Mouse (Mus musculus) intestine, postnatal 0 days (tissue): ENCODE data around the gene 3830406C13Rik. TPM values are rescaled to one million over a fixed set of nuclear protein-coding genes. Genes with fewer than 3 reads are reported as not detected.
A peak's percentile ranks its signal among the peaks of the same experiment; 100 is the strongest.

Experiments used
- ATAC-seq: fragments of 200-750 bp; cut with Nextera tagmentation; 2 replicates; pipeline ENCODE4 v1.8.0; 2017; ENCODE audit warnings: mild to moderate bottlenecking, moderate TSS enrichment, moderate library complexity
- H3K27ac ChIP-seq: fragments of 300-500 bp; sonication (generic); 2 replicates; pipeline ENCODE4 v1.5.1; 2014; ENCODE audit warnings: mild to moderate bottlenecking, low read depth, low read length, moderate library complexity
- H3K27me3 ChIP-seq: fragments of 300-500 bp; sonication (generic); replicated peaks from 2 replicates; pipeline ENCODE4 v1.6.1; 2014; ENCODE audit warnings: low read length, mixed read lengths; ENCODE audit not compliant: control insufficient read depth, insufficient read depth
- H3K36me3 ChIP-seq: fragments of 300-500 bp; sonication (generic); 2 replicates; pipeline ENCODE4 v1.6.1; 2014; ENCODE audit warnings: mild to moderate bottlenecking, moderate library complexity; ENCODE audit not compliant: control insufficient read depth, insufficient read depth
- H3K4me1 ChIP-seq: fragments of 300-500 bp; sonication (generic); replicated peaks from 2 replicates; pipeline ENCODE4 v1.6.1; 2014; ENCODE audit warnings: antibody characterized with exemption, low read length, mixed read lengths; ENCODE audit not compliant: control insufficient read depth, insufficient read depth
- H3K4me2 ChIP-seq: fragments of 300-500 bp; sonication (generic); replicated peaks from 2 replicates; pipeline ENCODE4 v1.6.1; 2014; ENCODE audit warnings: low read depth, mild to moderate bottlenecking, moderate library complexity
- H3K4me3 ChIP-seq: fragments of 300-500 bp; sonication (generic); 2 replicates; pipeline ENCODE4 v1.5.1; 2014; ENCODE audit warnings: low read depth, low read length
- H3K9ac ChIP-seq: fragments of 300-500 bp; sonication (generic); 2 replicates; pipeline ENCODE4 v1.6.1; 2014; ENCODE audit warnings: mild to moderate bottlenecking, low read depth, low read length
- H3K9me3 ChIP-seq: fragments of 300-500 bp; sonication (generic); 2 replicates; pipeline ENCODE4 v1.6.1; 2016; ENCODE audit warnings: mixed run types; ENCODE audit not compliant: control insufficient read depth
- CTCF ChIP-seq: sonication (generic); IDR thresholded peaks from 2 replicates; pipeline ENCODE4 v1.5.1; 2016; ENCODE audit warnings: low read depth, mild to moderate bottlenecking, control low read depth, antibody characterized with exemption, moderate library complexity
- WGBS: fragments of 180-500 bp; shearing (Covaris S2); extraction: QIAGEN DNeasy Blood & Tissue Kit; methylation state at CpG from one replicate; pipeline ENCODE4 v1.1.7; 2014; 5-methylcytosine and 5-hydroxymethylcytosine counted together
- polyA plus RNA-seq: library from polyadenylated mRNA; unstranded; fragments of >200 nt; fragmentation: Nextera tagmentation; extraction: Ambion mirVana; gene quantifications from 2 replicates; pipeline ENCODE4 v1.2.1, GENCODE M21; 2015

3830406C13Rik gene
- polyA plus RNA-seq, 1 experiment from 2014 or later: 39.8 TPM

DNA sequence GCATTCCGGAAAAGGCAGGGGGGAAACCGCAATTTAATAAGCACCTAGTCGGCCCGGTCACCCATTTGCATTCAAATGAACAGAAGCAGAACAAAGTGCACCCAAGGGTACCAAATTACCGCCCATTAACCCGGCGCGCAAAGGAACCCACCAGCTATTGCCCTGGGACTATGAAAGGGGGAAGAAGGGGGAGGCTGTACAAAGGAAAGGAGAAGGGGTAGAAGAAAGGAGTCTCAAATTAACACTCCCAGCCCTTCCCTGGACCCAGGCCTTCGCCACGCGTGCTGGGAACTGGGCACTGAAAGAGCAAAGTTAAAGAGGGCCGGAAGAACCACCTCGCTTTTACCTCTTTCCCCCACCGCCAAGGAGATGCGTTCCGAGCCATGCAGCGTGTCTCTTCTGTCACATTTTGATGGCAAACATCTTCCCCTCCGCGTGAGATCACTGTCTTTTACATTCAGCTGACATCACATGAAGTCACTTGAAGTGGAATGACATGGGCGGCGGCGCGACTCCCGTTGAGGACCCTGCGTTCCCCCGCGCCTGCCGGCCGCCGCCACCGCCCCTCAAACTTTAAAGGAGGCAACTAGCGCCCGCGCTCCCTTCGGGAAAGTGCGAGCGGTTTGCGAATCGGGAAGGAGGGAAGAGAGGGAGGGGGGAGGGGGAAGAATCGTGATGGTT lies 61.4 kb downstream of the 3830406C13Rik start:
- Histone ChIP-seq H3K36me3 (no peaks in the 10 kb centered on the region), H3K27me3 (peaks cover 90% of the 10 kb centered on the region), H3K27ac (no peak overlapping the region), H3K4me1 (no peaks in the 10 kb centered on the region), H3K4me2 (peak overlapping the region; percentile 24; the same call in 1 of the 2 replicates), H3K9me3 (no peaks in the 10 kb centered on the region), H3K9ac (no peak overlapping the region), H3K4me3 (peak overlapping the region; percentile 23; the same call in 1 of the 2 replicates)
- WGBS: under 1% methylated on average over 40 of the region's 40 CpGs
- no peak for TF ChIP-seq CTCF
- ATAC-seq: no peak

DNA sequence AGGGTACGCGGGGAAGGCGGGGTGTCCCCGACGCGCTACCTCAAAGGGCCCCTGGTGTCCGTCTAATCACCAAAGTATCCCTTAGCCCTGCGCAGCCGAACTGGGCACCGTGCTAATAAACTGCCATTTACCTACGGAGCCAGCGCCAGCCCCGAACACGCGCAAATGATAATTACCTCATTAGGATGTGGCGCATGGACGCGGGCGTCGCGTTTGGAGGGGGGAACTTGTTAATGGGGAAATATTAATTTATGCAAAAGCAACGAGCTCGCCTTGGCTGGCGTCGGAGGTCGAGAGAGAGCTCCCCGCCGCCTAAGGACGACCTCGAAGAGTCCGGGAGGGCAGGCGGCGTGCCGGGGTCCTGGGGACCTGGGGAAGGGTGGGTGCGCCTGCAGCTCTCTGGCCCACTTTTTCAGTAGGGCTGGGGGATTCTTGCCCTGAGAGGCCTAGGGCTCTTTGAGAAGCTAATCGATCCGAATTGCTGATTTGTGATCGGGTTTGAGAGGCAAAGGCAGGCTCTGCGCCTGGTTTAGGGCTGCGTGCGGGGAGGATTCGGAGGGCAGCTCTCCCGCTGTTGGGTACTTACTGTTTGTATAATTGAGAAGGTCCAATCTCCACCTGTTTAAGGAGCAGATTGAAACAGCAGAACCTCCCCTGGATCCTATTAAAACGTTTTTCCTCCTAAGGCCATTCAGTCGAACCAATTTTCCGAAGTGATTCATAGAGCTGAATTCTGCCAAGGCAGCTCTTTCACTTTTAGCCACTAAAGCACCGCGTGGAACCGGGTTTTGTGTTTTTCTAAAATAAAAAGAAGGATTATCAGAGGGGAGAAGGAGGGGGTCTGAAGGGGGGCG lies 62.3 kb downstream of the 3830406C13Rik start:
- Histone ChIP-seq H3K4me3 (peak overlapping the region; percentile 23), H3K9me3 (no peaks in the 10 kb centered on the region), H3K27ac (no peak overlapping the region), H3K9ac (no peak overlapping the region), H3K4me1 (no peaks in the 10 kb centered on the region), H3K36me3 (no peaks in the 10 kb centered on the region), H3K27me3 (peaks cover 92% of the 10 kb centered on the region), H3K4me2 (peak overlapping the region; percentile 18)
- no peak for ATAC-seq
- 2% methylated on average over 50 of the region's 50 CpGs for WGBS
- TF ChIP-seq CTCF: no peak

DNA sequence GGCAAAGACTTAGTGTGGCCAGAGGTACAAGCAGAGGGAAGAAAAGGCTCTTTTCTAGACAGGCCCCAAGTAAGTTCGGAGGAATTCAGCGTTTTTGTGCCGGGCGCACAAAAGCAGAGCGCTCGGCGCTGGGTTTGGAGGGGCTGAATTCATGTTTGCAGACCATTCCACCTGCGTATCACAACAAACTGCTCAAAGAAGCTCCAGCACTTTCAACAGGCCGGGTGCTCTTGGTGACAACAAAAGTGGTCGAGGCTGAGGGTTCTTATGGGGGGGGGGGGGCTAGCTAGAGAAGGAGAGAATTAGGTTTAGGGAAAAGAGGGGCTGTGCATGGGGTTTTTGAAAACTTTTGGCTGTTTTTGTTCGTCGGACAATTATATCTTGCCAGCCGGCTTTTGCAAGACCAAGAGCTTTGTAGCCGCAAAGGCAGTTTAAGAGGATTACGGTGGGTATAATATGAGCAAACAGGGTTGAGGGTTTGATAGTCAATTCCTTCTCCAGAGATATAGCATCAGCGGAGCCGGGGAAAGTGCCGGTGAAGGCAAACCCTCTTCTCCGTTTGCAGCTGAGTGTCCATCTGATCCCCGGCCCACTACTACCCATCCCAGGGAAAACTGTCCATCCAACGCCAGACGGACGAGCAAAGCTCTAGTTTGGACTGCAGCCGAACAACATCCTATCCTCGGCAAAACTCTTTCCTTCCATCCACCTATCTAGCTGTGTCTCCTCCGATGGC lies 63.1 kb downstream of the 3830406C13Rik start:
- no peaks in the 10 kb centered on the region for H3K4me1 ChIP-seq
- WGBS: 3% methylated on average over 26 of the region's 26 CpGs
- no peak for ATAC-seq
- H3K4me3 ChIP-seq: peak overlapping the region; percentile 23; the same call in 1 of the 2 replicates
- peaks cover 87% of the 10 kb centered on the region for H3K27me3 ChIP-seq
- no peak overlapping the region for H3K27ac ChIP-seq
- H3K4me2 ChIP-seq: peak overlapping the region; percentile 18; the same call in 1 of the 2 replicates
- no peak for TF ChIP-seq CTCF
- no peaks in the 10 kb centered on the region for H3K9me3 ChIP-seq
- H3K9ac ChIP-seq: no peak overlapping the region
- no peaks in the 10 kb centered on the region for H3K36me3 ChIP-seq

DNA sequence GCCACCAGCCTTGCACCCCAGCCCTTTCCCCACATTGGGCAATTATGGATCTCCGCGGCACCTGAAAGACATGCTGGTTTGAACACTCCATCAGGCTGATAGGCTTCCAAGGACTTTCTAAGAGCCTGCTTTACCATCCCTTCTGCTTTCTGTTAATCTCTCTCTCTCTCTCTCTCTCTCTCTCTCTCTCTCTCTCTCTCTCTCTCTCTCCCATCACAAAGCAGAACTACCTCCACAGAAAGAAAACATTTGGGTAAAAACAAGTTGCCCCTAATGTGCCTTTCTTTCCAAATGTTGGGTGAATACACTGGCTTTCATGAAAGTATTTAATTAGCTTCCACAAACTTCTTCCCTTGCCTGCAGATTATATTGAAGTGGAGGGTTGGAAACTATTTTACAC lies 64.1 kb downstream of the 3830406C13Rik start, which contains the start of gene Fezf2:
Gene Fezf2, minus strand, starts transcription at position 101 of the 400 bp plus-strand sequence.
- Histone ChIP-seq H3K27ac (no peak within 1 kb of the TSS), H3K4me1 (no peaks in the 10 kb centered on the region), H3K36me3 (no peaks in the 10 kb centered on the region), H3K4me2 (no peak within 1 kb of the TSS), H3K4me3 (no peak within 1 kb of the TSS), H3K9me3 (no peaks in the 10 kb centered on the region), H3K27me3 (peaks cover 82% of the 10 kb centered on the region), H3K9ac (no peak within 1 kb of the TSS)
- no peak for ATAC-seq
- 4% methylated on average over 2 of the region's 2 CpGs for WGBS
- no peak for TF ChIP-seq CTCF

DNA sequence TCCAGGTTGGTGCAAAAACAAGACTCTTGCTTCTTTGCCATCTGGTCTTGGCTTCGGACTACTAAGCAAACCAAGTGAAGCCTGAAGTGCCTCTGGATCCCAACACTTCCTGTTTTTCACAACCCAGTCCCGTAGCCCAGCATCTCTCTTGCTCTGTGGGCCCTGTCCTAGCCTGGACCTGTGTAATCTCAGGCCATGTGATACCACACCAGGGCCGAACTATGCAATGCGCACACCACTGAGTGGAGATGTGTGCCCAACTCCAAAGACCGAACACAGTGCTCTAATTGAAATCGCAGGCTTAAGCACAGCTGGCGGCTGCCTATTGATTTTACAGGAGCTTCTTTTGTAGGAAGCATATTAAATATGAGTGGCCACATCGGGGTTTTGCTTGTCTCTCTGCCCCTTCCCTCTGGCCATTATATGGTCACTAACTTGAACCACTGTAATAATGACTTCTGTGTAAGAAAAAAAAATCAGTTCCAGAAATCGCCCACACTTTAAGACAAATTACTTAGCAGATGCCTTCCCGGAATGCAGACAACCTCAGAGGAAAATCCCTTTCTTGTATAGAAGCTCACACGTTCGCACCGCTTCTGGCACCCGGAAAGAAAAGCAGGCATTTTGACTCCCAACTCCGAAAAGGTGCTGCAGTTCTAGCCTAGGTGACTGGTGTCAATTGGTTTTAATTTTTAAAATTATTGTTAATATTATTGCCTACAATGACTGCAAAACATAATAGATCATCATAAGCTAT lies 65.5 kb downstream of the 3830406C13Rik start:
- Histone ChIP-seq H3K4me1 (no peaks in the 10 kb centered on the region), H3K27me3 (peaks cover 74% of the 10 kb centered on the region), H3K9me3 (no peaks in the 10 kb centered on the region), H3K27ac (no peak overlapping the region), H3K4me3 (no peak overlapping the region), H3K4me2 (no peak overlapping the region), H3K9ac (no peak overlapping the region), H3K36me3 (no peaks in the 10 kb centered on the region)
- no peak for TF ChIP-seq CTCF
- 10% methylated on average over 15 of the region's 15 CpGs for WGBS
- ATAC-seq: no peak
